Mouse (Mus musculus): ENCODE measurements around the gene Grin2c. TPM values are rescaled to one million over a fixed set of nuclear protein-coding genes. Genes with fewer than 3 reads are reported as not detected.

Grin2c gene
- polyA plus RNA-seq, 1 experiment from 2014 or later = 0.22 TPM

- no peak for ATAC-seq (replicated peaks)
- Histone ChIP-seq H3K27me3 (peaks cover 34% of the 10 kb centered on the region), H3K4me2 (replicated peaks) (no peak overlapping the region), H3K9me3 (no peaks in the 10 kb centered on the region), H3K4me3 (no peak overlapping the region), H3K27ac (replicated peaks) (no peak overlapping the region), H3K36me3 (no peaks in the 10 kb centered on the region), H3K4me1 (peaks cover 35% of the 10 kb centered on the region), H3K9ac (replicated peaks) (no peak overlapping the region)
- 49% methylated on average over 3 of the region's 3 CpGs for WGBS
Observed at GRCm38 (mm10) chr11:115251258-115251657, 15.8 kb downstream of the Grin2c start.

GRCm38 (mm10) chr11:115250405-115251090 lies 16.5 kb downstream of the Grin2c start:
- Histone ChIP-seq H3K4me3 (peak overlapping the region; percentile 49), H3K27me3 (peaks cover 34% of the 10 kb centered on the region)

GRCm38 (mm10) chr11:115249721-115250404 lies 17.2 kb downstream of the Grin2c start:
- Histone ChIP-seq H3K4me1 (peaks cover 42% of the 10 kb centered on the region), H3K27me3 (peaks cover 34% of the 10 kb centered on the region)

More at GRCm38 (mm10) chr11:115250405-115251090, 16.5 kb downstream of the Grin2c start:
- peak overlapping the region; percentile 96 for H3K4me2 ChIP-seq (replicated peaks)
- no peak overlapping the region for H3K27ac ChIP-seq (replicated peaks)
- no peaks in the 10 kb centered on the region for H3K9me3 ChIP-seq
- H3K4me1 ChIP-seq = peaks cover 42% of the 10 kb centered on the region
- ATAC-seq (replicated peaks) = 0 out of 2 replicates have a peak, but pooled peaks have one; percentile 14
- no peaks in the 10 kb centered on the region for H3K36me3 ChIP-seq
- WGBS = under 1% methylated on average over 36 of the region's 36 CpGs
- peak overlapping the region; percentile 48 for H3K9ac ChIP-seq (replicated peaks)

GRCm38 (mm10) chr11:115247945-115248344 lies 19.1 kb downstream of the Grin2c start:
- Histone ChIP-seq H3K27me3 (peaks cover 34% of the 10 kb centered on the region), H3K4me2 (replicated peaks) (no peak overlapping the region)

More at GRCm38 (mm10) chr11:115249721-115250404, 17.2 kb downstream of the Grin2c start:
- peak; percentile 36; the same call in 1 of the 2 replicates for ATAC-seq (replicated peaks)
- H3K9ac ChIP-seq (replicated peaks) = peak overlapping the region; percentile 48
- H3K36me3 ChIP-seq = no peaks in the 10 kb centered on the region
- peak overlapping the region; percentile 49 for H3K4me3 ChIP-seq
- H3K27ac ChIP-seq (replicated peaks) = no peak overlapping the region
- WGBS = 2% methylated on average over 63 of the region's 63 CpGs
- H3K9me3 ChIP-seq = no peaks in the 10 kb centered on the region
- peak overlapping the region; percentile 96 for H3K4me2 ChIP-seq (replicated peaks)

GRCm38 (mm10) chr11:115247240-115247639 lies 19.8 kb downstream of the Grin2c start:
- no peak for ATAC-seq (replicated peaks)
- Histone ChIP-seq H3K4me3 (no peak overlapping the region), H3K4me1 (peaks cover 42% of the 10 kb centered on the region), H3K9me3 (no peaks in the 10 kb centered on the region), H3K27me3 (peaks cover 34% of the 10 kb centered on the region), H3K36me3 (no peaks in the 10 kb centered on the region), H3K4me2 (replicated peaks) (no peak overlapping the region), H3K27ac (replicated peaks) (no peak overlapping the region), H3K9ac (replicated peaks) (no peak overlapping the region)
- 25% methylated on average over 3 of the region's 3 CpGs for WGBS

More at GRCm38 (mm10) chr11:115247945-115248344, 19.1 kb downstream of the Grin2c start:
- H3K36me3 ChIP-seq = no peaks in the 10 kb centered on the region
- no peaks in the 10 kb centered on the region for H3K9me3 ChIP-seq
- 79% methylated on average over 6 of the region's 6 CpGs for WGBS
- H3K4me1 ChIP-seq = peaks cover 42% of the 10 kb centered on the region
- ATAC-seq (replicated peaks) = no peak
- H3K27ac ChIP-seq (replicated peaks) = no peak overlapping the region
- H3K4me3 ChIP-seq = no peak overlapping the region
- no peak overlapping the region for H3K9ac ChIP-seq (replicated peaks)

GRCm38 (mm10) chr11:115246386-115246785 lies 20.7 kb downstream of the Grin2c start:
- 54% methylated on average over 8 of the region's 8 CpGs for WGBS
- no peaks in the 10 kb centered on the region for H3K36me3 ChIP-seq
- no peak overlapping the region for H3K4me2 ChIP-seq (replicated peaks)
- H3K27me3 ChIP-seq = peaks cover 32% of the 10 kb centered on the region
- H3K4me1 ChIP-seq = peaks cover 42% of the 10 kb centered on the region
- no peaks in the 10 kb centered on the region for H3K9me3 ChIP-seq
- no peak for ATAC-seq (replicated peaks)
- H3K4me3 ChIP-seq = no peak overlapping the region
- no peak overlapping the region for H3K27ac ChIP-seq (replicated peaks)
- no peak overlapping the region for H3K9ac ChIP-seq (replicated peaks)

- Histone ChIP-seq H3K4me2 (replicated peaks) (no peak overlapping the region), H3K9me3 (no peaks in the 10 kb centered on the region), H3K4me3 (no peak overlapping the region), H3K9ac (replicated peaks) (no peak overlapping the region), H3K27me3 (peaks cover 21% of the 10 kb centered on the region), H3K4me1 (peaks cover 31% of the 10 kb centered on the region), H3K36me3 (no peaks in the 10 kb centered on the region), H3K27ac (replicated peaks) (no peak overlapping the region)
- no peak for ATAC-seq (replicated peaks)
- 91% methylated on average over 8 of the region's 8 CpGs for WGBS
Observed at GRCm38 (mm10) chr11:115244840-115245239, 22.2 kb downstream of the Grin2c start.

- WGBS = 95% methylated on average over 12 of the region's 12 CpGs
- Histone ChIP-seq H3K4me3 (no peak overlapping the region), H3K4me2 (replicated peaks) (no peak overlapping the region), H3K9me3 (no peaks in the 10 kb centered on the region), H3K36me3 (no peaks in the 10 kb centered on the region), H3K9ac (replicated peaks) (no peak overlapping the region), H3K27me3 (peaks cover 11% of the 10 kb centered on the region; the same call in 1 of the 2 replicates), H3K27ac (replicated peaks) (no peak overlapping the region), H3K4me1 (peaks cover 26% of the 10 kb centered on the region)
- no peak for ATAC-seq (replicated peaks)
Observed at GRCm38 (mm10) chr11:115243783-115244182, 23.3 kb downstream of the Grin2c start.

- no peak for ATAC-seq (replicated peaks)
- Histone ChIP-seq H3K27me3 (0 out of 2 replicates have a peak, but pooled peaks cover under 1% of the 10 kb centered on the region), H3K4me1 (peaks cover 21% of the 10 kb centered on the region), H3K9me3 (no peaks in the 10 kb centered on the region), H3K9ac (replicated peaks) (no peak overlapping the region), H3K4me3 (no peak overlapping the region), H3K4me2 (replicated peaks) (no peak overlapping the region), H3K27ac (replicated peaks) (no peak overlapping the region), H3K36me3 (no peaks in the 10 kb centered on the region)
- 84% methylated on average over 3 of the region's 3 CpGs for WGBS
Observed at GRCm38 (mm10) chr11:115242746-115243145, 24.3 kb downstream of the Grin2c start.

GRCm38 (mm10) chr11:115241402-115241801 lies 25.6 kb downstream of the Grin2c start:
- Histone ChIP-seq H3K4me3 (no peak overlapping the region), H3K27me3 (no peaks in the 10 kb centered on the region), H3K4me1 (peaks cover 8% of the 10 kb centered on the region), H3K36me3 (no peaks in the 10 kb centered on the region), H3K9ac (replicated peaks) (no peak overlapping the region), H3K27ac (replicated peaks) (no peak overlapping the region), H3K9me3 (no peaks in the 10 kb centered on the region), H3K4me2 (replicated peaks) (no peak overlapping the region)
- no peak for ATAC-seq (replicated peaks)
- WGBS = 84% methylated on average over 11 of the region's 11 CpGs

GRCm38 (mm10) chr11:115236570-115236969 lies 30.5 kb downstream of the Grin2c start:
- Histone ChIP-seq H3K9ac (replicated peaks) (no peak overlapping the region), H3K4me2 (replicated peaks) (no peak overlapping the region), H3K27me3 (no peaks in the 10 kb centered on the region), H3K27ac (replicated peaks) (no peak overlapping the region), H3K36me3 (no peaks in the 10 kb centered on the region), H3K4me3 (no peak overlapping the region), H3K9me3 (no peaks in the 10 kb centered on the region), H3K4me1 (peaks cover 31% of the 10 kb centered on the region)
- WGBS = 66% methylated on average over 5 of the region's 5 CpGs
- ATAC-seq (replicated peaks) = no peak

- no peak overlapping the region for H3K4me2 ChIP-seq (replicated peaks)
- 83% methylated on average over 15 of the region's 15 CpGs for WGBS
- no peak overlapping the region for H3K9ac ChIP-seq (replicated peaks)
- peaks cover 40% of the 10 kb centered on the region for H3K4me1 ChIP-seq
- ATAC-seq (replicated peaks) = no peak
- H3K4me3 ChIP-seq = no peak overlapping the region
- no peak overlapping the region for H3K27ac ChIP-seq (replicated peaks)
- H3K9me3 ChIP-seq = no peaks in the 10 kb centered on the region
- H3K36me3 ChIP-seq = no peaks in the 10 kb centered on the region
- H3K27me3 ChIP-seq = no peaks in the 10 kb centered on the region
Observed at GRCm38 (mm10) chr11:115234320-115235044, 32.6 kb downstream of the Grin2c start.

Data from forebrain, embryonic 15.5 days (tissue).